Mouse (Mus musculus): ENCODE data around the gene Syde1. TPM values are rescaled to one million over a fixed set of nuclear protein-coding genes. Genes with fewer than 3 reads are reported as not detected.

The Syde1 gene
- polyA plus RNA-seq, 1 experiment from 2014 or later, result 18.0 TPM

DNA sequence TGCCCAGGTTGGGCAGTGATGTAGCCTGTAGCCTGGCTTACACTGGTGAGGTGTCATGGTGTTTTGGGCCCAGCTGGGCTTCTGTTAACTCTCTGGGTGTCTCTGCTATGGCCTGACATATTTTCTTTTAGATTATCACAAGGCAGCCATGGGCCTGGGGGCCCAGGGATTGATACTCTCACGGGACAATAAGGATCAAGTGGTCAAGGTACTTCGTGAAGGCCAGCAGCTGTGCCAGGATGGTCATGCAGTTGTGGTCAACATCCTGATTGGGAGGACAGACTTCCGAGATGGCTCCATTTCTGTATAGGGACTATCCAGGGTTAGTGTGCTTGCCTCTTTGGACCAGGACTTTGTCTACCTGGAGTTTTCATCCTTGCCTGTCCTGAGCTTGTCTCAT is 7.8 kb downstream of the Syde1 start:
- 79% methylated on average over 3 of the region's 3 CpGs for WGBS
- Histone ChIP-seq H3K4me2 (replicated peaks; ENCODE audit: low read depth, low read length) (no peak overlapping the region), H3K36me3 (ENCODE audit: control insufficient read depth, insufficient read depth, low read length) (peaks cover 69% of the 10 kb centered on the region), H3K9me3 (ENCODE audit: control insufficient read depth, low read length) (no peaks in the 10 kb centered on the region), H3K9ac (ENCODE audit: low read depth, low read length) (no peak overlapping the region), H3K27ac (ENCODE audit: low read depth, low read length) (no peak overlapping the region), H3K4me3 (ENCODE audit: low read length) (no peak overlapping the region), H3K4me1 (ENCODE audit: control insufficient read depth, insufficient read depth, low read length) (no peaks in the 10 kb centered on the region), H3K27me3 (ENCODE audit: control insufficient read depth, insufficient read depth, low read length) (no peaks in the 10 kb centered on the region)
- ATAC-seq (ENCODE audit: low FRiP score, low TSS enrichment), result no peak

DNA sequence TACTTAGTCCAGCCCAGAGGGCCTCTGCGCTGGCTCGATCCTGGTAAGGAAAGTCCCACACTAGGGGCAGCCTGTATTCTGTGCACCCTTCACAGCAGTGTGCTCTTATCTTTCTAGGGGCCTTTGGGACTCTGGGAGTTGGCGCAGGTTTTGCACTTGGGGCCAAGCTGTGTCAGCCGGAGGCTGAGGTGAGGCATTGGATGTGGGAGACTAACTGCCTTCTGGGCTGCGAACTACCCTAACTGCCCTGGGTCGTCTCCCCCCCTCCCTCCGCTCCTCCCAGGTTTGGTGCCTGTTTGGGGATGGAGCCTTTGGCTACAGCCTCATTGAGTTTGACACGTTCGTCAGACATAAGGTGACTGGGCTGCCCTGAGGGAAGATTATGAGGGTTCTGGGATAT is 8.4 kb downstream of the Syde1 start:
- H3K9ac ChIP-seq (ENCODE audit: low read depth, low read length), result no peak overlapping the region
- H3K9me3 ChIP-seq (ENCODE audit: control insufficient read depth, low read length), result no peaks in the 10 kb centered on the region
- WGBS, result 64% methylated on average over 9 of the region's 9 CpGs
- no peaks in the 10 kb centered on the region for H3K4me1 ChIP-seq (ENCODE audit: control insufficient read depth, insufficient read depth, low read length)
- no peak overlapping the region for H3K4me2 ChIP-seq (replicated peaks; ENCODE audit: low read depth, low read length)
- H3K36me3 ChIP-seq (ENCODE audit: control insufficient read depth, insufficient read depth, low read length), result peaks cover 69% of the 10 kb centered on the region
- H3K4me3 ChIP-seq (ENCODE audit: low read length), result no peak overlapping the region
- H3K27me3 ChIP-seq (ENCODE audit: control insufficient read depth, insufficient read depth, low read length), result no peaks in the 10 kb centered on the region
- no peak for ATAC-seq (ENCODE audit: low FRiP score, low TSS enrichment)
- H3K27ac ChIP-seq (ENCODE audit: low read depth, low read length), result no peak overlapping the region

DNA sequence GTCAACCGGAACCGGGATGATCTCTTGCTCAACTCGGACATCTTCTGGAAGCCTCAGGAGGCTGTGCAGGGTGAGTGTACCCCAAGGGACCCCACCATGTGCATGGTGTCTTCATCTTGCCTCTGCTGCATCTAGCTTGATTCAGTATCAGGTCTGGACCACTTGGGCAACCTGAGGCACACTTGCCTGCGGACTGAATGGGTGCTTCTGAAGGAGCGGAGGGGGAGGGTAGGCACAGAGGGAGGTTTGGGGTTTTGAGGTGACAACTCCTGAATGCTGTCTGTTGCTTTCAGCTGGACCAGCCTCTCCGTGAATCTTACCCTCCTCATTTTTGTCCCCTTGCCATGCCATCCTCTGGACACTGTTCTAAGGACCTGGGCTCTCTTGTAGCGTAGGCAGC is 10.6 kb downstream of the Syde1 start:
- Histone ChIP-seq H3K27ac (ENCODE audit: low read depth, low read length) (no peak overlapping the region), H3K4me2 (replicated peaks; ENCODE audit: low read depth, low read length) (no peak overlapping the region), H3K4me3 (ENCODE audit: low read length) (no peak overlapping the region), H3K9me3 (ENCODE audit: control insufficient read depth, low read length) (no peaks in the 10 kb centered on the region), H3K27me3 (ENCODE audit: control insufficient read depth, insufficient read depth, low read length) (no peaks in the 10 kb centered on the region), H3K9ac (ENCODE audit: low read depth, low read length) (no peak overlapping the region), H3K36me3 (ENCODE audit: control insufficient read depth, insufficient read depth, low read length) (peaks cover 60% of the 10 kb centered on the region), H3K4me1 (ENCODE audit: control insufficient read depth, insufficient read depth, low read length) (no peaks in the 10 kb centered on the region)
- no peak for ATAC-seq (ENCODE audit: low FRiP score, low TSS enrichment)
- 93% methylated on average over 7 of the region's 7 CpGs for WGBS

DNA sequence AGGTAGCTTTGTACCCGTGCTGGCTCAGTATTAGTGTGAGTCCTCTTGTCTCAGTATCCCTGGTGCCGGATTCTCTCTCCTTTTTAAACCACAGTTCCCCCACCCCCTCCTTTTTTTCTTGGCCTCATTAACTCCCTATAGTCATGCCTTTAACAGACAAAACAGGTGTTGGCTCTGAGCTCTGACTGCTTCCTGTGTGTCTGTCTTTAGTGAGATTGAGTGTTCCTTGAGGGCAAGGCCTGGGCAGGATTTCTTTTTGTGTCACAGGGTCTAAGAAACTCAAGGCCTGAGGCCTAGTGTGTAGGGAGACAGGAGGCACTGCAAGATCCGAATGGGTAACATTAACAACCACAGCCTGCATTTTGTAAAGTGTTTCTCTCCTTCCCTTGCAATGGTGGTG is 13.6 kb downstream of the Syde1 start:
- Histone ChIP-seq H3K4me3 (ENCODE audit: low read length) (no peak overlapping the region), H3K9me3 (ENCODE audit: control insufficient read depth, low read length) (no peaks in the 10 kb centered on the region), H3K9ac (ENCODE audit: low read depth, low read length) (no peak overlapping the region; the same call in 1 of the 2 replicates), H3K4me1 (ENCODE audit: control insufficient read depth, insufficient read depth, low read length) (no peaks in the 10 kb centered on the region), H3K4me2 (replicated peaks; ENCODE audit: low read depth, low read length) (no peak overlapping the region), H3K27ac (ENCODE audit: low read depth, low read length) (no peak overlapping the region), H3K36me3 (ENCODE audit: control insufficient read depth, insufficient read depth, low read length) (peaks cover 32% of the 10 kb centered on the region; the same call in 1 of the 2 replicates), H3K27me3 (ENCODE audit: control insufficient read depth, insufficient read depth, low read length) (no peaks in the 10 kb centered on the region)
- ATAC-seq (ENCODE audit: low FRiP score, low TSS enrichment), result no peak
- 65% methylated on average over 3 of the region's 3 CpGs for WGBS

DNA sequence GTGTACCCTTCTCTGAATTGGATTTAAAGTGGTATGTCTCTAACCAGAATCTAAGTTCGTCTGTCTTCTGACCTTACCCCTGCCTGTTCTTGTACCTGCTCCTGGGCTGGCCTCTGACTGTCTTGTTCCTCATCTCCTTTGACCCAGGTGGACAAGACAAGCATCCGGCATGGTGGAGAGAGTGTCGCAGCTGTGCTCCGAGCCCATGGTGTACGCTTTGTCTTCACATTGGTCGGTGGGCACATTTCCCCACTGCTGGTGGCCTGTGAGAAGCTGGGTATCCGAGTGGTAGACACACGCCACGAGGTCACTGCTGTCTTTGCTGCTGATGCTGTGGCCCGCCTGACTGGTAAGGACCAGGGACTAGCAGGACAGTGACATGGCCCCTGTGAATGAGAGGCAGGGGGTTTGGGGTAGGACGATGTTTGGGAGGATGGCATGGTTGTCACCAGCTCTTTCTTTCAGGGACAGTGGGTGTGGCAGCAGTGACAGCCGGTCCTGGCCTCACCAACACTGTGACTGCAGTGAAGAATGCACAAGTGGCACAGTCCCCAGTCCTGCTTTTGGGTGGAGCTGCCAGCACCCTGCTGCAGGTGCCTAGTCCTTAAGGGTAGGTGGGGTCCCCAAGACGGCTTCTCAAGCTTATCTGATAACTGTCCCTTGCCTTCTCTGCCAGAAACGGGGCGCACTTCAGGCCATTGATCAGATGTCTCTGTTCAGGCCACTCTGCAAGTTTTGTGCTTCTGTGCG is 15.2 kb downstream of the Syde1 start:
- Histone ChIP-seq H3K27ac (ENCODE audit: low read depth, low read length) (no peak overlapping the region), H3K9me3 (ENCODE audit: control insufficient read depth, low read length) (no peaks in the 10 kb centered on the region), H3K9ac (ENCODE audit: low read depth, low read length) (no peak overlapping the region), H3K36me3 (ENCODE audit: control insufficient read depth, insufficient read depth, low read length) (peaks cover 29% of the 10 kb centered on the region; the same call in 1 of the 2 replicates), H3K4me1 (ENCODE audit: control insufficient read depth, insufficient read depth, low read length) (no peaks in the 10 kb centered on the region), H3K4me3 (ENCODE audit: low read length) (no peak overlapping the region), H3K27me3 (ENCODE audit: control insufficient read depth, insufficient read depth, low read length) (no peaks in the 10 kb centered on the region), H3K4me2 (replicated peaks; ENCODE audit: low read depth, low read length) (no peak overlapping the region)
- no peak for ATAC-seq (ENCODE audit: low FRiP score, low TSS enrichment)
- 94% methylated on average over 16 of the region's 16 CpGs for WGBS

DNA sequence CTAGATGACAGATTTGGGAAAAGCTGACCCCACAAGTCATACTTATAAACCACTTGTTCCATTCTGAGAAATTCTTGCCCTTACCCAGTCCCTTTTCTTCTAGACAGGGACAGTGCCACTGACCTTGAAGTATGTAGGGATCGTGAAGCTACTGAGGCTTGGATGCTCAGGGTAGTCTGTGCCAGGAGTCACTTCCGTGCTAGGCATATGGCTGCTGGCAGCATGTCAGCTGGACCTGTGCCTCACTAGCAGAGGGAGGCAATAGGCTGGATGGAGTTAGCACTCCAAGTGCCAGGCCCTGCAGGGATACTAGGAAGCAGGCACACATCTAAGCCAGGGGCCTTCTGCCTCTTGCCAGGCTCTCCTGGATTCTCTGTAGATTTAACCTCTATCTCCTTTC is 16.1 kb downstream of the Syde1 start:
- Histone ChIP-seq H3K27me3 (ENCODE audit: control insufficient read depth, insufficient read depth, low read length) (no peaks in the 10 kb centered on the region), H3K36me3 (ENCODE audit: control insufficient read depth, insufficient read depth, low read length) (peaks cover 29% of the 10 kb centered on the region; the same call in 1 of the 2 replicates), H3K4me1 (ENCODE audit: control insufficient read depth, insufficient read depth, low read length) (no peaks in the 10 kb centered on the region), H3K27ac (ENCODE audit: low read depth, low read length) (no peak overlapping the region), H3K4me3 (ENCODE audit: low read length) (peak overlapping the region; percentile 69; the same call in 1 of the 2 replicates), H3K9me3 (ENCODE audit: control insufficient read depth, low read length) (no peaks in the 10 kb centered on the region), H3K4me2 (replicated peaks; ENCODE audit: low read depth, low read length) (no peak overlapping the region), H3K9ac (ENCODE audit: low read depth, low read length) (no peak overlapping the region)
- ATAC-seq (ENCODE audit: low FRiP score, low TSS enrichment), result no peak
- WGBS, result 83% methylated on average over 2 of the region's 2 CpGs

DNA sequence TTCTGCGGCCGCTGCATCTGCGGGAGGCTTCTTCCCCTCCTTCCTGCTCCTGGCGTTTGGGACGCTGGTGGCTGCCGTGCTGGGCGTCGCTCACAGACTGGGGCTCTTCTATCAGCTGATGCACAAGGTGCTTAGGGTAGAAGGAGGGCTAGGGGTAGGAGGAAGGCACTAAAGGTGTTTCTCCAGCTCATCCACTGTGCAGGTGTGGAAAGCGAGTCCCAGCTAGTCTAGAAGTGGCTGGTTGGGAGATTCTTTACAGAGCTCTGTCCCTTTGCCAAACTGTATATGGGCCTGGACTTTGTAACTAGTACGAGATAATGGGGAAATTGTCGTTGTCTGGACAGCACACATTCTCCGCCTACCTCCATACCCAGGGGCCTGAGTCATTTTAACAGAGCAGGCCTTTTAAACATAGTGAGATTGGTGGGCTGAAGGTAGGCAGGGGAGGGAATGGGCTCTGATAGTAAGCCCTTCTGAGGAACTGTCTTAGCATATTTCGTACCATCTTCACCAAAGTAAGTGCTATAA is 16.6 kb downstream of the Syde1 start:
- Histone ChIP-seq H3K36me3 (ENCODE audit: control insufficient read depth, insufficient read depth, low read length) (peaks cover 28% of the 10 kb centered on the region; the same call in 1 of the 2 replicates), H3K9me3 (ENCODE audit: control insufficient read depth, low read length) (no peaks in the 10 kb centered on the region), H3K4me3 (ENCODE audit: low read length) (peak overlapping the region; percentile 69), H3K27ac (ENCODE audit: low read depth, low read length) (peak overlapping the region; percentile 85), H3K9ac (ENCODE audit: low read depth, low read length) (peak overlapping the region; percentile 74), H3K4me2 (replicated peaks; ENCODE audit: low read depth, low read length) (peak overlapping the region; percentile 64), H3K27me3 (ENCODE audit: control insufficient read depth, insufficient read depth, low read length) (no peaks in the 10 kb centered on the region), H3K4me1 (ENCODE audit: control insufficient read depth, insufficient read depth, low read length) (no peaks in the 10 kb centered on the region)
- 15% methylated on average over 13 of the region's 13 CpGs for WGBS
- ATAC-seq (ENCODE audit: low FRiP score, low TSS enrichment), result peak; percentile 53

DNA sequence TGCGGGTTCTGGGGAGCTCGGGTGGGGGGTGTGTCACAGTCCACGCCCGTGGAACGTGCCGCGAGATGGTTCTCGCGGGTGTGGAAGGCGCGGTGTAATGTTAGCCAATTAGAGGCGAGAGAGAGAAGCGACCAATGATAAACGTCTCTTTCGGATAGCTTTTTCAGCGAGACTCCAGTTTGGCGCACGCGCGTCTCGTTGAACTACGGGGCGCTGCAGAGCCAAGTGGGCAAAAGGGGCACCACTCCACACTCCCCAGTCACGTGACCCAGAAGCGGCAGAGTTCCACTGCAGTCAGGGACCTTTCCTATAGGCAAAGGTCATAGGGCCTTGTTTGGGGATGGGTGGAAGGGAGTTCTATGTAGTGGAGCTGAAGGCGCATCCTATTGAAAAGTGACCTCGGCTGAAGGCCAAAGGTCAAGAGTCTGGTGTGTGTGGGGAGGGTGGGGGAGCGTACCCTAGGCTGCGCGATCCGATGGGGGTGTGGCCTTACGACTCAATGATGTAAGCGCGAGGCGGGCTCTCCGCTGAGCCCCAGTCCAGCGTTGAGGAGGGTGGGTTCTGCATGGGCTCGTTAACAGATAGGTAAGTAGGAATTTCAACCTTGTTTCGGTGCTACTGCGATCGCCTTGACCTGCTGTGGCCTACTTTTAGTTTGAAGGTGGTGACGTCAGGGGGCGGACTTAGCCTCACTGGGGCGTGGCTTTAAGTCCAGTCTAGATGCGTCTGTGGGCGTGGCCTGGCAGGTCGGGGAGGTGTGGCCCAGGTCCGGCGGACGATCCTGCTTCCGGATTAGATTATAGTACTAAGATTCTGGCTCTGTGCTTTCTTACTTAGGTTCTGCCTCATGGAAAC is 17.3 kb downstream of the Syde1 start, which contains the start of gene Ilvbl:
Gene Ilvbl, plus strand, starts transcription at position 97 of the 855 bp plus-strand sequence.
- peak; percentile 93 for ATAC-seq (ENCODE audit: low FRiP score, low TSS enrichment)
- H3K4me1 ChIP-seq (ENCODE audit: control insufficient read depth, insufficient read depth, low read length), result no peaks in the 10 kb centered on the region
- peak within 1 kb of the TSS; percentile 74 for H3K9ac ChIP-seq (ENCODE audit: low read depth, low read length)
- peak within 1 kb of the TSS; percentile 64 for H3K4me2 ChIP-seq (replicated peaks; ENCODE audit: low read depth, low read length)
- H3K4me3 ChIP-seq (ENCODE audit: low read length), result peak within 1 kb of the TSS; percentile 69
- WGBS, result 0% methylated on average over 51 of the region's 51 CpGs
- peaks cover 21% of the 10 kb centered on the region; the same call in 1 of the 2 replicates for H3K36me3 ChIP-seq (ENCODE audit: control insufficient read depth, insufficient read depth, low read length)
- no peaks in the 10 kb centered on the region for H3K9me3 ChIP-seq (ENCODE audit: control insufficient read depth, low read length)
- H3K27ac ChIP-seq (ENCODE audit: low read depth, low read length), result peak within 1 kb of the TSS; percentile 85
- H3K27me3 ChIP-seq (ENCODE audit: control insufficient read depth, insufficient read depth, low read length), result no peaks in the 10 kb centered on the region
